Mouse (Mus musculus) lung, embryonic 15.5 days (tissue): ENCODE results near the gene Gm36210. TPM values are rescaled to one million over a fixed set of nuclear protein-coding genes. Genes with fewer than 3 reads are reported as not detected.
A peak's percentile ranks its signal among the peaks of the same experiment; 100 is the strongest.
"Not testable (repeated sequence)": the region's sequence is repeated elsewhere in the genome, so short reads cannot be mapped to it uniquely, and the experiment has no call there.

Source experiments
- ATAC-seq: fragments of 200-750 bp; cut with Nextera tagmentation; 2 replicates; pipeline ENCODE4 v1.8.0; 2017; ENCODE audit warnings: moderate number of reproducible peaks, borderline replicate concordance; ENCODE audit not compliant: low FRiP score, low TSS enrichment; ENCODE audit errors: extremely low read depth
- H3K27ac ChIP-seq: fragments of 300-500 bp; sonication (generic); 2 replicates; pipeline ENCODE4 v1.5.1; 2015; ENCODE audit warnings: moderate library complexity, mild to moderate bottlenecking, inconsistent platforms
- H3K27me3 ChIP-seq: fragments of 300-500 bp; sonication (generic); 2 replicates; pipeline ENCODE4 v1.6.1; 2015; ENCODE audit warnings: inconsistent platforms
- H3K36me3 ChIP-seq: fragments of 300-500 bp; sonication (generic); 2 replicates; pipeline ENCODE4 v1.6.1; 2015; ENCODE audit warnings: inconsistent platforms
- H3K4me1 ChIP-seq: fragments of 300-500 bp; sonication (generic); 2 replicates; pipeline ENCODE4 v1.6.1; 2015; ENCODE audit warnings: inconsistent platforms
- H3K4me2 ChIP-seq: fragments of 300-500 bp; sonication (generic); 2 replicates; pipeline ENCODE4 v1.6.1; 2015; ENCODE audit warnings: inconsistent platforms, mild to moderate bottlenecking, moderate library complexity
- H3K4me3 ChIP-seq: fragments of 300-500 bp; sonication (generic); 2 replicates; pipeline ENCODE4 v1.5.1; 2015; ENCODE audit warnings: mild to moderate bottlenecking, inconsistent platforms
- H3K9ac ChIP-seq: fragments of 300-500 bp; sonication (generic); 2 replicates; pipeline ENCODE4 v1.6.1; 2015; ENCODE audit warnings: inconsistent platforms
- H3K9me3 ChIP-seq: fragments of 300-500 bp; sonication (generic); 2 replicates; pipeline ENCODE4 v1.6.1; 2016; ENCODE audit warnings: inconsistent platforms
- WGBS: fragments of 180-500 bp; shearing (Covaris S2); methylation state at CpG from one replicate; pipeline ENCODE4 v1.1.7; 2015; 5-methylcytosine and 5-hydroxymethylcytosine counted together
- polyA plus RNA-seq: library from polyadenylated mRNA; unstranded; fragments of >200 nt; fragmentation: Nextera tagmentation; extraction: Ambion mirVana; gene quantifications from 2 replicates; pipeline ENCODE4 v1.2.1, GENCODE M21; 2015

Gene Gm36210
- polyA plus RNA-seq, 1 experiment from 2014 or later = not detected

DNA sequence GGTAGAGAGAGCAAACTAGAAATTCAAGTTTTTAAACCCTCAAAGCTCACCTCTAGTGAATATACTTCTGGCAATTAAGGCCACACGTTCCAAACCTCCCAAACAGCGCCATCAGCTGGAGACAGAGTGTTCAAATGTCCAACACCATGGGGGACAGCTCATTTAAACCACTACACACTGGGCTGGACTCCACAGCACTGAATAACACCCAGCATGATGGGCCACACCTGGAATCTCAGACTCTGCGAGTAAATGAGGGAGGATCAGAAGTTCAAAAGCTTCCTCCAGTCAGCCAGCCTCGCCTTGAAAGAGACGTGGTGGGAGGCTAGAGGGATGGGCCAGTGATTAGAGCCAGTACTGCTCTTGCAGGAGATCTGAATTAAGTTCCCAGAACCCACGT lies 36.2 kb downstream of the Gm36210 start, which contains the start of gene Isoc2b:
Gene Isoc2b, minus strand, starts transcription at position 126 of the 400 bp plus-strand sequence.
- ATAC-seq = no peak
- peaks cover 10% of the 10 kb centered on the region for H3K4me1 ChIP-seq
- H3K9me3 ChIP-seq = no peaks in the 10 kb centered on the region
- no peak within 1 kb of the TSS for H3K4me3 ChIP-seq
- H3K4me2 ChIP-seq = no peak within 1 kb of the TSS
- H3K27ac ChIP-seq = no peak within 1 kb of the TSS
- H3K36me3 ChIP-seq = no peaks in the 10 kb centered on the region
- WGBS = 48% methylated on average over 6 of the region's 6 CpGs
- no peaks in the 10 kb centered on the region for H3K27me3 ChIP-seq
- H3K9ac ChIP-seq = no peak within 1 kb of the TSS

DNA sequence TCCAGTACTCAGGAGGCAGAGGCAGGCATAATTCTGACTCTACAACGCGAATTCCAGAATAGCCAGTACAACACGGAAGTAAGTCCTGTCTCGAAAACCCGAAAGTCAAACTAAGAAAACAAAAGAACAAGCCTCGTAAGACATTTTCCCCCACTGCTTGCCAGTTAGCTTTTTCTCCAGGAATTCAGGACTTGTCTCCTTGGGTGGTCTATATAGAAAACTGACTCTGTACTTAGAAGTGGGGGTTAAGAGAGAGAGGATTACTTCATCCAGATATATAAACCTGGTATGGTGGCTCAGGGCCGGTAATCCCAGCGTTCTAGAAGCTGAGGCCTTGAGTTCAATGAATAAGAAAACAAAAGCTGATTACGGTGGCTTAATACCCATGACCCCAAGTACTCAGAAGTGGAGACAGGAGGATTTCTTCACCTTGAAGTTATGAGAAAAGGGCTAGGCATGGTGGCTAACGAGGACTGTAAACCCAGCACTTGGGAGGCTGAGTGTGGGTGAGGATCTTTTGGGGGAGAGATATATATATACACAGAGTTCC lies 39.6 kb downstream of the Gm36210 start:
- H3K36me3 ChIP-seq = no peaks in the 10 kb centered on the region
- peak overlapping the region; percentile 45 for H3K9ac ChIP-seq
- H3K27me3 ChIP-seq = no peaks in the 10 kb centered on the region
- peak overlapping the region; percentile 62 for H3K4me3 ChIP-seq
- H3K4me2 ChIP-seq = peak overlapping the region; percentile 66
- peak overlapping the region; percentile 49; the same call in 1 of the 2 replicates for H3K27ac ChIP-seq
- no peak for ATAC-seq
- peaks cover 18% of the 10 kb centered on the region for H3K4me1 ChIP-seq
- no peaks in the 10 kb centered on the region for H3K9me3 ChIP-seq
- WGBS = 28% methylated on average over 10 of the region's 10 CpGs

DNA sequence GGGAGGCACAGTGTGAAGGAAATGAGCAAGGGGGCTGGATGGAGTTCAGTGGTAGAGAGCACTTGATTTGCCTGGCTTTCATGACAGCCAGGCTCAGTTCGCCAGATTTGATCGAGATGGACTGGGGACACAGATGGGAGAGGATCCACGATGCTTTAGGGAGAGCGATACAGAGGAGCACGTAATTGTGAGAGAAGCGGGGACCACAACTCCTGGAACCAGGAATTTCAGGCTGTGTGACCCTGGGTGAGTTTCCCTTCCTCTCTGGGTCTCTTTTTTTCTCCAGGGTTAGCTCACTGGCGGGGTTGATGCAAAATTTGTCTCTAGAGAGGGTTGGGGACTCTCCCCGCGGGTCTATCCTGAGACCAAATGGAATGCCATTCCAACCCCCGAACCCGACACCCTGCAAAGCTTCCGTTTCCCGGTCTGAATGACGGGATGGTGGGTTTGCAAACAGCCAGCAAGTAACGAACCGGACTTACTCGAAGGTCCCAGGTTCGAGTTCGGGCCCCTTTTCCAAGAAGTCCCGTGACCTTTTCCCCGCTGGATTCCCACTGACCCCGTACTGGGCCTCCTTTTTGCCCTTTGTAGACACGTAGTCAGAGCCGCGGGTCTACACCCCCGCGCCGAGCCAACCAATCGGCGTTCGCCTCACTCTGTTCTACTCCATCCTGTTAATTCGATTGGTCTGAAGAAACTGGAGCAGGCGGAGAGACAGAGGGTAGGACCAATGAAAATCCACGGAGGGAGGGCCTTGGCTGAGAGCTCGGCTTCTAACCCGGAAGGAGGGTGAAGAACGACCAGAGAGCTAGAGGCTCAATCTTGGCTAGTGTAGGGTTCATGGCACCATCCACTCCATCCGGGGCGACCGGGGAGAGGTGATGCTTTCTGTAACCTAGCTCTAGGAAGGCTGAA lies 40.5 kb downstream of the Gm36210 start:
- Histone ChIP-seq H3K27ac (peak overlapping the region; percentile 49), H3K9ac (peak overlapping the region; percentile 45), H3K4me2 (peak overlapping the region; percentile 66), H3K36me3 (no peaks in the 10 kb centered on the region), H3K9me3 (no peaks in the 10 kb centered on the region), H3K4me3 (peak overlapping the region; percentile 62), H3K27me3 (no peaks in the 10 kb centered on the region), H3K4me1 (peaks cover 18% of the 10 kb centered on the region)
- WGBS = 4% methylated on average over 40 of the region's 40 CpGs
- ATAC-seq = peak; percentile 99

DNA sequence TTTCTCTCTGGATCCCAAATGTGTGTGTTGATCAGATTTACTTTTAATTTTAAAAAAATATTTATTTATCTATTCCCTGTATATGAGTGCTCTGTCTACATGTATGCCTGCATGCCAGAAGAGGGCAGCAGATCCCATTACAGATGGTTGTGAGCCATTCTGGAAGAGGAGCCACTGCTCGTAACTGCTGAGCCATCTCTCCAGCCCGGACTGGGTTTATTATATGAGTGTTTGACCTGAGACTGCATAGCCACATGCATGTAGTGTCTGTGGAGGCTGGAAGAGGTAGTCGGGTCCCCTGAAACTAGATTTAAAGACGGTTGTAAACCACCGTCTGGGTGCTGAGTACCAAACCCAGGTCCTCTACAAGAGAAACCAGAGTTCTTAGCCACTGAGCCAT lies 41.2 kb downstream of the Gm36210 start:
- Histone ChIP-seq H3K4me2 (peak overlapping the region; percentile 66), H3K27ac (peak overlapping the region; percentile 42; the same call in 1 of the 2 replicates), H3K9ac (peak overlapping the region; percentile 45; the same call in 1 of the 2 replicates), H3K4me3 (peak overlapping the region; percentile 62), H3K36me3 (no peaks in the 10 kb centered on the region), H3K9me3 (no peaks in the 10 kb centered on the region), H3K27me3 (no peaks in the 10 kb centered on the region), H3K4me1 (peaks cover 18% of the 10 kb centered on the region)
- ATAC-seq = no peak
- 69% methylated on average over 5 of the region's 5 CpGs for WGBS

DNA sequence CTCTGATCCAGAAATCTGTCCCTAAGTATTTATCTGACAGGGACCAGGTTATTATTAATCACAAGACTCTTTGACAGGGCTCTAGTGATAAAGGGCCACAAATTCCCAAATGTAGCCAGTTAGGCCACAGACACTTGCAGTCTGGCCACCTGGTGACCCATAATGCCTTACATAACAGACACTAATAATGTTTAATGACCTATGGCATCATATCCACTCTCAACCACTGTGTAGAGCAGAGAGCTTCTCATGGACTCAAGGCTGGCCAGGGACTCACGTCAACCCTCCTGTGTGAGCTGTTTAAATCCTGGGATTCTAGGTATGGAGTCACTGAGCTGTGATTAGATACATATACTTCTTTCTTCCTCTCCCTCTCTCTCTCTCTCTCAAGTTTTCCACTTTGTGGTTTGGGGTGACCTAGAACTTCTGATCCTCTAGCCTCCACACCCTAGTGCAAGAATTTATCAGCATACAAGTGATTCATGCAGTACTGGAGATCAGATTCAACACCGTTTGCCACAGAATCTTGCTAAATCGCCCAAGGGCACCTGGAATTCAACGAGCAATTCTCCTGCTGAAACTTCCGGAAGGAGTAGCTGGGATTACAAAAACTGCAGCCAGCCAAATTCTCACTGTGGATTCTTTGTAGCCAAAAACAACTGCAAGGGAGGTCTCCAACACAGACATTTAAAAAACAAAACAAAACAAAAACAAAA lies 42.0 kb downstream of the Gm36210 start:
- Histone ChIP-seq H3K36me3 (no peaks in the 10 kb centered on the region), H3K27ac (no peak overlapping the region), H3K27me3 (no peaks in the 10 kb centered on the region), H3K4me3 (no peak overlapping the region), H3K4me2 (no peak overlapping the region), H3K9me3 (no peaks in the 10 kb centered on the region), H3K4me1 (peaks cover 18% of the 10 kb centered on the region), H3K9ac (no peak overlapping the region)
- WGBS = 77% methylated on average over 5 of the region's 5 CpGs
- ATAC-seq = no peak

DNA sequence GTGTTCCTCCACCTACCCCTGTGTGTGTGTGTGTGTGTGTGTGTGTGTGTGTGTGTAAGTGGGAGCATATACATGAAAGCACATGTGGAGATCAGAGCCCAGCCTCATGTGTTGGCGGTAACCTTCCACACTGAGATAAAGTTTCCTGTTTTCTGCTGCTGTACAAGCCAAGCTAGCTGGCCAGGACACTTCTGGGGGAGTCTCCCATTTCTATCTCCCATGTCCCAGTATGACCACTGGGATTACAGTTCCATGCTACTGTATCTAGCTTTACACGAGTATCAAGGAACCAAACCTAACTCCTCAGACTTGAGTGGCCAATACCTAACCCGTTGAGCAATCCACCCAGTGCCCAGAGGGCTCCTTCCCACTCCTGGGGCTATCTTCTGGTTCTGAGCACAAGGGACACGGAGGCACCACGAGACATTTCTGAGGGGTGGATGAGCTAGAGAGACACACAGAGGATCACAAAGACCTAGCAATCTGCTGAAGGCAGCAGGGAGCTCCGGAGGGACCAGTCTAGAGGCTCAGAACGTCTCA lies 42.7 kb downstream of the Gm36210 start:
- peak overlapping the region; percentile 84 for H3K27ac ChIP-seq
- ATAC-seq = no peak
- WGBS = 69% methylated on average over 7 of the region's 7 CpGs

DNA sequence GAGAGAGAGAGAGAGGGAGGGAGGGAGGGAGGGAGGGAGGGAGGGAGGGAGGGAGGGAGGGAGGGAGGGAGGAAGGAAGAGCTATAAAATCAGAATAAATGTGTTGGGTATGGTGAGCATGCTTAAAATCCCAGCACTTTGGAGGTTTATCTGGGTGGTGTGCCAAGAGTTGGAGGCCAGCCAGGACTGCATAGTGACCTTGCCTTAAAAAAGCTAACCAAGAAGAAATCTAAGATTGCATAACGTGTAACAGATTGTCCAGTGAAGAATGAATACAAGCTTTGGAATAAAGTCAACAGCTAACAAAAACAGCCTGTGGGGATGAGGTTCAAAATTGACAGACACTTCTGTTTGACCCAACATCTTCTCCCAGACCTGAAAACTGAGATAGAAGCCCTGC lies 43.3 kb downstream of the Gm36210 start:
- Histone ChIP-seq H3K27ac (peak overlapping the region; percentile 84), H3K4me3 (no peak overlapping the region), H3K9ac (no peak overlapping the region), H3K27me3 (no peaks in the 10 kb centered on the region; the same call in 1 of the 2 replicates), H3K9me3 (no peaks in the 10 kb centered on the region), H3K4me2 (no peak overlapping the region; the same call in 1 of the 2 replicates), H3K36me3 (no peaks in the 10 kb centered on the region), H3K4me1 (peaks cover 17% of the 10 kb centered on the region)
- 10% methylated on average over 1 of the region's 1 CpGs for WGBS
- ATAC-seq = no peak

More for the DNA sequence above, 42.7 kb downstream of the Gm36210 start:
- Histone ChIP-seq H3K27me3 (no peaks in the 10 kb centered on the region; the same call in 1 of the 2 replicates), H3K4me2 (no peak overlapping the region), H3K4me1 (peaks cover 18% of the 10 kb centered on the region), H3K9me3 (no peaks in the 10 kb centered on the region), H3K36me3 (no peaks in the 10 kb centered on the region), H3K9ac (no peak overlapping the region), H3K4me3 (no peak overlapping the region)

DNA sequence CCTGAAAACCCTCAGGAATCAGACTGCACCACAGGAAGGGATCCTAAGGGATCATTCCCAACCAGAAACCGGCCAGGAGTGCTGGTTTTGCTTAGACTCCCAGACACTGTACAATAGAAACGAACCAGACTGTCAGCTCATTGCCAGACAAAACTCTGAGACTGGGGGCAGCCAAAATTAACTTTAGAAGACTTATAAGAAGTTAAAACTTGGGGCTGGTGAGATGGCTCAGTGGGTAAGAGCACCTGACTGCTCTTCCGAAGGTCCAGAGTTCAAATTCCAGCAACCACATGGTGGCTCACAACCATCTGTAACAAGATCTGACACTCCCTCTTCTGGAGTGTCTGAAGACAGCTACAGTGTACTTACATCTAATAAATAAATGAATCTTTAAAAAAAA lies 45.4 kb downstream of the Gm36210 start:
- not testable (repeated sequence) for H3K4me3 ChIP-seq, H3K9me3 ChIP-seq, H3K27me3 ChIP-seq, H3K36me3 ChIP-seq, H3K27ac ChIP-seq, ATAC-seq, H3K9ac ChIP-seq, H3K4me2 ChIP-seq
- WGBS = 72% methylated on average over 3 of the region's 3 CpGs
- H3K4me1 ChIP-seq = peaks cover 14% of the 10 kb centered on the region

DNA sequence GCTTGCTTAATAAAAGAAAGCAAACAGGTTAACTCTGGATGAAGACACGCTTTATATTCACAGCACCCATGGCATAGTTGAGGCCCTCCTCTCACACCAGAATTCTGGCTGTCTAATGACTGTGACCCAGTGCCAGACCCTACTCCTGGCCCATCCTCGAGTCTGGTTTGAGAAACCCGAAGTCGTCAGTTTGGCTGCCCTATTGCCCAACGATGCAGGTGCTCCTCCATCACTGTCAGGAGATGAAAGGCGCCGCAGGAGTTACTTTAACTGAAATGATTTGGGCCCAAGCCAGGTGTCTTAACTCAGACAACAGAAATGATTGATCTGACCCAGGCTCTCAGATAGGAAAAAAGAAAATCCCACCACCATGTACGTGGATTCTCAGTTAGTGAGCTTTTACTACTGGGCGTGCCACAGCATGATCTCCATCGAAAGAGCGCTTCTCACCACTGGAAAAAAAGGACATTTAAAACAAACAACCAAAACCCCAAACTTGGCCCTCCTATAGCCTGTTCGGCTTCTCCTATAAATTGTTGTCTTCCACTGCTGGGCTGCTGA lies 46.8 kb downstream of the Gm36210 start:
- Histone ChIP-seq H3K36me3 (no peaks in the 10 kb centered on the region), H3K4me2 (no peak overlapping the region), H3K4me3 (no peak overlapping the region), H3K9me3 (no peaks in the 10 kb centered on the region), H3K27me3 (no peaks in the 10 kb centered on the region; the same call in 1 of the 2 replicates), H3K4me1 (peaks cover 8% of the 10 kb centered on the region), H3K27ac (no peak overlapping the region), H3K9ac (no peak overlapping the region)
- 33% methylated on average over 12 of the region's 12 CpGs for WGBS
- no peak for ATAC-seq

DNA sequence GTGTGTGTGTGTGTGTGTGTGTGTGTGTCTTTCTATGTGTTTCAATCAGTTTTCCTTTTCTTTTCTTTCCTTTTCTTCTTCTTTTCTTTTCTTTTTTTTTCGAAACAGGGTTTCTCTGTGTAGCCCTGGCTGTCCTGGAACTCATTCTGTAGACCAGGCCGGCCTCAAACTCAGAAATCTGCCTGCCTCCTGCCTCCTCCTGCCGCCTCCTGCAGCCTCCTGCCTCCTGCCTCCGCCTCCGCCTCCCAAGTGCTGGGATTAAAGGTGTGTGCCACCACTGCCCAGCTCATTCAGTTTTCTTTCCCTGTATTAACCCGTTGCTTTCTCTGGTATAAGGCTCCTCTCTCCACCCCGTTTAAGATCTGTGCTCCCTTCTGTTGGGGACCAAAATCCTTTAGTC lies 49.0 kb downstream of the Gm36210 start:
- Histone ChIP-seq H3K9me3 (no peaks in the 10 kb centered on the region), H3K27ac (no peak overlapping the region), H3K4me3 (no peak overlapping the region), H3K9ac (no peak overlapping the region), H3K4me2 (no peak overlapping the region), H3K4me1 (no peaks in the 10 kb centered on the region), H3K27me3 (no peaks in the 10 kb centered on the region; the same call in 1 of the 2 replicates), H3K36me3 (no peaks in the 10 kb centered on the region)
- no peak for ATAC-seq
- 53% methylated on average over 7 of the region's 7 CpGs for WGBS

DNA sequence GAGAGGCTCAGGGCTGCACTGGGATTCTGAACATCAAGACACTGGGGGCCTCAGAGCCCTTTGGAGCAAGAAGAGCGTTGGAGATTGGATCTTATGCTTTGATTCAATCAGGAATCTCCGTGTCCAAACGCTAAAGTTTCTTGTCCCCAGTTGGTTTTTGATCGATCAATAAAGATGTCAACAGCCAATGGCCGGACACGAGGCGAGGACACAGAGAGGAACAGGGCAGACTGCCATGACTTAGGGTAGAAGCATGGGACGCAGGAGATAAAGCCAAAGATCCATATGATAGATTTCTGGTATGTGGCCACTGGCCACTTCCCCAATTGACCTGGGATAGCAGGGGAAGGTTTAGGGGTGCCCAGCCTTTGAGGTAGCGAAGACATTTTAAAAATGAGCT lies 49.8 kb downstream of the Gm36210 start:
- H3K9me3 ChIP-seq = no peaks in the 10 kb centered on the region

More for the DNA sequence above, 49.8 kb downstream of the Gm36210 start:
- WGBS = 84% methylated on average over 9 of the region's 9 CpGs
- H3K4me1 ChIP-seq = no peaks in the 10 kb centered on the region
- no peak overlapping the region for H3K4me2 ChIP-seq
- no peak overlapping the region for H3K9ac ChIP-seq
- H3K27ac ChIP-seq = no peak overlapping the region
- H3K36me3 ChIP-seq = no peaks in the 10 kb centered on the region
- ATAC-seq = no peak
- H3K27me3 ChIP-seq = no peaks in the 10 kb centered on the region; the same call in 1 of the 2 replicates
- no peak overlapping the region for H3K4me3 ChIP-seq
